Mouse (Mus musculus) cerebellum, postnatal 4 days (tissue): ENCODE measurements around the gene Srgap2.

Experiments used
- DNase-seq, 2 experiments: peaks; one replicate each; pipeline ENCODE4 v3.0.0; 2022; ENCODE audit warnings: low spot score in 2 of 2, mixed read lengths in 1 of 2

The Srgap2 gene

DNA sequence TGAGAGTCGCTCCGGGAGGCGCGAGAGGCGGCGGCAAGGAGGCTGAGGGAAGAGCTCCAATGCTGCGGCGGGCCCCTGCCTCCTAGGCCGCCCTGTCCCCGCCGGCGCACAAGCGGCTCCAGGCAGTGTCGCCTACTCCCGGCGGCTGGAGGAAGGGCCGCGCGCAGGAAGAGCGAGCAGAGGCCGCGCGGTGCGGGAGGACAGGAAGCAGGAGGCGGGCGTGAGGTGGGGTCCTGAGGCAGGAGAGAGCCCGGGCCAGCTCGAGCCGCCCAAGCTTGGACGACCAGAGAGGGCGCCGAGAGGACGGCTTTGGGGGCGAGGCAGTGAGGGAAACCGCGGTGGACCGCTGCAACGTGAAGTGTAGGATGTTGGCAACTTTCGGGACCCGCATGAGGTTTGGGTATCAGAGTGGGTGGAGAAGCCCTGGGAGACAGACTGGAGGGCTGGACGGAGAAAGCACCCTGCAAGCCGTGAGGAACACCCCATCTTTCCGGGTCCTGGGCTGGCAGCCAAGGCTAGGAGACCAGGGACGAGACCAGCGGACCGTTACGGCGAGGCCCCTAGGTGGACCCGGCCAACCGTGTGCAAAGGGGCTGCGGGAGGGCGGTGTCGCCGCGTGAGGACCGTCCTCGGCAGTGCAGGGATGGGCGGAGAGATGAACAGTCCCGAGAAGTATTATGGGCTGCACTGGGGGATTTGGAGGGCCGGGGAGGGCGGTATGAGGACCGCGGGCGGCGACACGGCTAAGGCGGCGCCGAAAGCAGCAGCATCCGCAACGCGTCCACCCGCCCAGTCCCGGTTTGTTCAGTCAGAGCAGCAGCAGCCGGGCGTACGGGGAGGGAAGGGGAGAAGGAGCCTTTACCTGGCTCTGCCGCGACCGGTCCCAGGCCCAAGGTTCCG, 531 bp downstream of the Srgap2 start:
- DNase-seq = peak; percentile 46 to 67

- DNase-seq = peak; percentile 36 to 40
Observed at GRCm38 (mm10) chr1:131525586-131526271, 1.4 kb downstream of the Srgap2 start.

DNA sequence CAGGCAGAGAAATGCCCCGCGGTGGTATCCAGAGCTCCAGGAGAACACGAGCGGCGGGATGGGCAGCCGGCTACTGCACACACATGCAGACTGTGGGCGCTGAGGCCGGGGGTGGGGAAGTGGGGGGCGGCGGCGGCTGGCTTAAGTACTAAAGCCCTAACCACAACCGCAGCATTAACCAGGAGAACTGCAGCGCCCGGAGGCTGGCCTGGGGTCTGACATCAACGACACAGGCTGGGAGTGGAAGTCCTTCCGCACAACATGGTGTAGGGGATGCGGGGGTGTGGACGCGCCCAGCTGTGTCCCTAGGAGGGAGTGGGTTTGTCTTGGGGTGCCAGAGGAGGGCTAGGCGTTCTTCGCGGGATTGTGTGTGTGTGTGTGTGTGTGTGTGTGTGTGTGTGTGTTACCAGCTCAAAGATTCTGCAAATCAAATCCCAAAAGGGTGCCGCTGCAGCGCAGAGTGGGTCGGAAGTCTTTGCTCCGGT, 2.0 kb downstream of the Srgap2 start:
- peak in 1 of 2 experiments; percentile 48 for DNase-seq

- no peak for DNase-seq
Observed at GRCm38 (mm10) chr1:131523794-131524193, 3.4 kb downstream of the Srgap2 start.

DNA sequence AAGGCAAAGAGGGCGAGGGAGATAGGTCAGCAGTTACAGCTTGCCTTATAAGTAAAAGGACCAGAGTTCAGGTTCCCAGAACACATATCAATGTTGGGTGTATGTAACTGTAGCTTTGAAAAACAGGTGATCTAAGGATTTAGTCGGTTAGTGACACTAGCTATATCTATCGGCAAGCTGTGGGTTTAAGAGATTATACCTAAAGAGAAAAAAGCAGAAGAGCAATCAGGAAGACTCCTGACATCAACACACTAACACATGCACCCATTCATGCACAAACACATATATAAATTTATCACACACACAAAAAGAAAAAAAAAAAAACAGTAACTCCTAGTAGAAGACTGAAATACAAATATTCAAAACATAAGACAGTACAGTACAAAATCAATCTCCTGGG, 10.6 kb downstream of the Srgap2 start:
- DNase-seq = no peak

- DNase-seq = no peak
Observed at GRCm38 (mm10) chr1:131514197-131514596, 13.0 kb downstream of the Srgap2 start.

DNA sequence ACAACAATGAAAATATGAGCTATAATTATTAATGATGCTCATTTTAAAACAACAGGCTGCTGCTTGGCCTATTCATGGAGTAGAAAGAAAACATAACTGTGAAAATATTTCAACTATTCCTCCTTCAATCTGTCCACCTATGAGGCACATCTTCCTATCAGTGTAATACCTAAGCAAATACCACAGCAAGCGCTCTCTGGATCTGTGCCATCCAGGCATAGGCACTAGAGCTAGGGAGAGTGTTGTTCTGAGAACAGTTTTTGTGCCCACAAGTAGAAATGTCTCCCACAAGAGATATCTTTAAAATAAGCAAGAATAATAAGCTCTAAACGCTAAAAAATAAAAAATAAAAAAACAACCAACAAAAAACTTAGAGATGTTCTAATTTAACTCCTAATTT, 14.0 kb downstream of the Srgap2 start:
- no peak for DNase-seq

GRCm38 (mm10) chr1:131511661-131512500, 15.3 kb downstream of the Srgap2 start:
- no peak for DNase-seq

DNA sequence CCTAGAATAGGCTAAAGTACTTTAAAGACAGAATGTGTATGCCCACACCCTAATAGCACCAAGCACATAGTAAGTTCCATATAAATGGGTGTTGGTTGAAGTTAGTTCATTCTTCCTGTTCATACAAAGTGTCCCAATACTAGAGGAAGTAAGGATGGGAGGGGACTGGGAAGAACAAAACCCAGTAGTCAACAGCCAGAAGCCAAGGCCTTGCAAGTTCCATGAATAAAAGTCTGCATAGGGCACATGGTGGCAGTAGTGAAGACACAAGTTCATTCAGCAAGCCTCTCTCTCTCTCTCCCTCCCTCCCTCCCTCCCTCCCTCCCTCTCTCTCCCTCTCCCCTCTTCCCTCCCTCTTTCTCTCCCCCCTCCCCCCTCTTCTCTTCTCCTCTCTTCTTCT, 16.0 kb downstream of the Srgap2 start:
- no peak for DNase-seq

DNA sequence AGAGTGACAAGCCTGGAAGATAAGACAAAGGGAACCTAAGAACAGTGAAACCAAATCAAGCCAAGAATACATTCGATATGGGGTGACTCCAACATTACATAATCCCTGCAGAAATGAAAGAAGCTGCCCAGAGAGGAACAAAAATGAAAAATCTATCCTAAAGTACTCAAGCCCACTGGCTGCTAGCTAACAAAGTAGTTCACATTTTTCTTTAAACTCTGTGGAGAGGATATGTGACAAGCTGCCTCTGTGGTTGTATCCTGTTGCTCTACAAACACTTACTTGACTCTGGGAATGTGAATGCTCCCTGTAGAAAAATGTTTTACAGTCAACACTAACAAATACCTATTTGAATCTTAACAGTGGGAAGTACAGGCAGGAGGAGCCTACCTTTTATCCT, 25.5 kb downstream of the Srgap2 start:
- DNase-seq = no peak

- DNase-seq = no peak
Observed at GRCm38 (mm10) chr1:131498231-131498630, 28.9 kb downstream of the Srgap2 start.

DNA sequence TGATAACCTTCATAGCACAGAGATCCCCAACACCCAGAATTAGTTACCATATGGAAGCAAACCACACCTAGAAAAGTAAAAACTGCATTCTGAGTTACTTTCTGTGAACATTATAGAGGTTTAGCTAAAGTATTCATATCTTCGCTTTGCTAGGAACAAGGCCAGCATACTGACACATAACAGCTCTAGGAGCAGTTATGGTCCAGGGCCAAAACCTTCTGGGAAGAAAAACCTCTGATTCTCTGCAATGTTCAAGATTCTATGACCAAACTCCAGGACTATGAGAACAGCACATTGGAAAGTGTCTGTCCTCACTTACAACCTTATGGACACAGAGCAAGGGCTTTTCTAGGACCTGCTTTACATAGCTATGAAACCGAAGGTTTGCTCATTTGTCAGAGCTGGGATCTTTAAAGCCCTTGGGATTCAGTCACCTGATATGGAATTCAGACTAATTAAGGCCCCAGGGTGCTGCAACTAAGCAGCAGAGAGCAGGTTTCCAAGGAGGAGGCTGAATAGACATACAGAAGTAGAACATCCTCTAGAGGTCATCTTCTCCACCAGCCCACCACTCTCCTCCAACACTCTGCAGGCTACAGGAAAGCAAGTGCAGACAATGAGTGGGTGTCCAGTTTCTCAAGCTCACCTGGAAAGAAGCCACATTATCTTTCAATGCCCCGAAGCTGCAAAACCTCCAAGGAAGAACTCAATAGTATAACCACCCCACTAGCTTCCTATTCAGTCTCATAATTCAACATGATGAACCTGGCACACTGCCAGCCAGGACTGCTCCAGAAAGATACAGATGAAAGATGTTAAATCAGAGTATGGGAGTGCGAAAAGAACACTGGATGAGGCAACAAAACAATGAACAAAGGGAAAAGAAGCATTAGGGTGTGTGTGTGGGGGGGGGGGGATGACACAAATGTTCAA, 32.9 kb downstream of the Srgap2 start:
- DNase-seq = peak in 1 of 2 experiments; percentile 11

DNA sequence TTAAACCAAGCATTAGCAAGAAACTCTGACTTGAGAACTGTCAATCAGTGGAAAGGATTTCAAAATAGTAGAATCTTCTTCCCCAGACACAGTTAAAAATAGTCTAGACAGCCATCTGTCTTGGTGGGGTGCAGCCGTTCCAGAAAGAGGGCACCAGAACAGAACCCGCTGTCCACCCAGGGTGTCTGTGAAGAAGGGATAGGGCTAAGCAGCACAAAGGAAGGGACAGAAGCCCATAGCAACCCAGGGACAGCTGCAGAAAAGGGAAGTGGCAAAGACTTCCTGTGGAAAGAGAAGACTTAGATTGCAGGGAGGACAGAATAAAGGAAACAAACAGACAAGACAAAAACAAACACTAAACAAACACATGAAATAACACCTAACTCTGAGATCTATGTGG, 34.8 kb downstream of the Srgap2 start:
- DNase-seq = no peak

GRCm38 (mm10) chr1:131491579-131491978, 35.6 kb downstream of the Srgap2 start:
- DNase-seq = no peak

- DNase-seq = no peak
Observed at GRCm38 (mm10) chr1:131489312-131489711, 37.8 kb downstream of the Srgap2 start.

DNA sequence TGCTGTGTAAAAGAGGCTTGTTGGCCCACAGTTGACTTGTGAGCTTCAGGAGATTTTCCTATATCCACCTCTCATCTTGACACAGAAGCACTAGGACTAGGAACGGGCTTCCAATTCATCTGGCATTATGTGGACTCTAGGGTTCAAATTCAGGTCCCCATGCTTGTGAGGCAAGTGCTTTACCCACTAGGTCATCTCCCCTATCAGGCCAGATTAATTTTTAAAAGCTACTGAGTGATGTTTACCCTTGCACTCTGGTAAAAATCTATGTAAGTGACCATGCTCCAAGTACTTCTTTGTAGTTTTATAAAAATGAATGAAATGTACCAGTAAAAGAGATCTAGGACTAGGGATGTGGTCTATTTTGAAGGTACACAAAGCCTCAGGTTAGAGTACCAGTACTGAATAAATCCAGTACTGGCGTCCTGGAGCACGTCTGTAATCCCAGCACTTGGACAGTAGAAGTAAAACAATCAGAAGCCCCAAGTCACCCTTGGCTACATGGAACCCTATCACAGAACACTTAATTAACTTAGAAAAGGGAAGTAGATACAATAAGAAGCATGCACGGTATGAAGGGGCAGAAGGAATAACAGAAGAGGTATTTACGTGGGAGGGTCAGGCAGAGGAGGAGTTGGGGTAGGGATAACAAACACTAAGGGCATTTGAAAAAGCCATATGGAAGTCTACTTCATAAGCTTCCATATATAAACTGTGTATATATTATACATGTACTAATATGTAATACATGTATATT, 40.9 kb downstream of the Srgap2 start:
- no peak for DNase-seq

GRCm38 (mm10) chr1:131482242-131482641, 44.9 kb downstream of the Srgap2 start:
- no peak for DNase-seq

DNA sequence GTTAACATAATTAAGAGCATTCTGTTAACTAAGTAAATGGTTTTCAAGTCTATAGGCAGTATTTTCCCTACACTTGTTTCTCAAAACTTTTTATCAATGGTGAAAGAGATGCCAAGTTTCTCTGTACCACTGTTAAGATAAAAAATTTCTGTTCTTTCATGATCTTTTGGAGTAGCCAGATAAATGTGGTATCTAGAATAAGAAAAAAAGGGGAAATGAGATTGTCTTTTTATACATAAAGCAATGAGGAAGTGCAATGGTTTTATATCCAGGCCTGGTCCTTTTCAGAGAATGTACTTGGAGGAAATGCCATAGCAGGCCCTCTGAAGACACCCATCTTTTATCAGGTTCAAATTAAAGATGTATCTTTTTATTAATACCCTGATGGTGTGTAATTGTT, 45.8 kb downstream of the Srgap2 start:
- no peak for DNase-seq

DNA sequence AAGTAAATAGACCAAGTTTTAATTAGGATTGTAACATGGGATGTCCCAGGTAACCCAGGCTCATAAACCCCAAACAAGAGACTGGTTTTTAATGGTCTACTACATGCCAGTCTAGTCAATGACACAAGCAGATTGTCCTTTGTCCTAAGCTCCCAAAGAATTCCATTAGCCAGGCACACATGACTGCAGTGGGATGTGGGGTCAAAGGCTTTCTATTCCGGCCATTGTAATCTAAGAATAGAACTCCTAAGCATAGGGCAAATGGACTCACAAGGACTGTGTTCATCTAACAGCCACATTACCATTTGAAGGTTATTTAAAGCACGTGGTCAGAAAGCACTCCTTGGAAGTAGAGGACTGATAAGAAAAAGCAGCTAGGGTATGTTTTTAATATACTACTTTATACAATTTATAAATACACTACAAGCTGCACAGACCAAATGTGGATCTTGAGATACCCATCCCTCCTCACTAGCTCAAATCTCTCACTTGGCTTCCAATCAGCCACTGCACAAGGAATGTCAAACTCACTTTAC, 48.3 kb downstream of the Srgap2 start:
- DNase-seq = no peak

GRCm38 (mm10) chr1:131475306-131475705, 51.8 kb downstream of the Srgap2 start:
- no peak for DNase-seq
